Mouse (Mus musculus) CD4-positive naive resting alpha-beta T cell, adult 57 days (primary cell): ENCODE data around the gene Olfr888. TPM values are rescaled to one million over a fixed set of nuclear protein-coding genes. Genes with fewer than 3 reads are reported as not detected.

Experiments
- total RNA-seq: library from RNA; stranded (reverse); gene quantifications from one replicate; pipeline ENCODE4 v1.2.4, GENCODE M21; 2023

Gene Olfr888
- total RNA-seq: not detected

GRCm38 (mm10) chr9:38107828-38108227, at the start of gene Olfr888:
Olfr888 (plus strand) TSS chr9:38108128.

GRCm38 (mm10) chr9:38061022-38061421, 46.9 kb upstream of the Olfr888 start, which contains the start of gene Olfr885:
Olfr885 (plus strand) TSS chr9:38061322.

GRCm38 (mm10) chr9:38083772-38084171, 24.2 kb upstream of the Olfr888 start, which contains the start of gene Olfr887:
Olfr887 (plus strand) TSS chr9:38084072.

GRCm38 (mm10) chr9:38114898-38115297, 7.0 kb downstream of the Olfr888 start, which contains the start of gene Olfr889:
Olfr889 (plus strand) TSS chr9:38115198.

GRCm38 (mm10) chr9:38142217-38142616, 34.3 kb downstream of the Olfr888 start, which contains the start of gene Olfr890:
Olfr890 (plus strand) TSS chr9:38142517.

Other genes with a start within 250 kb of the Olfr888 start
- not detected for gene Olfr145, start 211.4 kb upstream of the Olfr888 start, total RNA-seq
- not detected for gene Olfr878, start 190.3 kb upstream of the Olfr888 start, total RNA-seq
- gene Olfr881, start 116.3 kb upstream of the Olfr888 start, total RNA-seq: not detected
- gene Olfr883, start 82.3 kb upstream of the Olfr888 start, total RNA-seq: not detected
- not detected for gene Olfr884, start 61.6 kb upstream of the Olfr888 start, total RNA-seq
- gene Olfr885, start 46.8 kb upstream of the Olfr888 start, total RNA-seq: not detected
- gene Olfr887, start 24.1 kb upstream of the Olfr888 start, total RNA-seq: not detected
- not detected for gene Olfr889, start 7.1 kb downstream of the Olfr888 start, total RNA-seq
- gene Olfr890, start 34.4 kb downstream of the Olfr888 start, total RNA-seq: not detected
- gene Olfr891, start 72.7 kb downstream of the Olfr888 start, total RNA-seq: not detected
- gene Olfr893, start 100.2 kb downstream of the Olfr888 start, total RNA-seq: not detected
- not detected for gene Olfr894, start 109.9 kb downstream of the Olfr888 start, total RNA-seq
- not detected for gene Olfr143, start 144.6 kb downstream of the Olfr888 start, total RNA-seq
- gene Olfr895, start 159.7 kb downstream of the Olfr888 start, total RNA-seq: not detected
- gene Olfr896-ps1, start 183.0 kb downstream of the Olfr888 start, total RNA-seq: not detected
- not detected for gene Olfr25, start 220.9 kb downstream of the Olfr888 start, total RNA-seq
- not detected for gene Olfr898, start 240.3 kb downstream of the Olfr888 start, total RNA-seq